Mouse (Mus musculus) forebrain, embryonic 10.5 days (tissue): ENCODE data around the gene Olfr969. TPM values are rescaled to one million over a fixed set of nuclear protein-coding genes. Genes with fewer than 3 reads are reported as not detected.
"Not testable (repeated sequence)": the region's sequence is repeated elsewhere in the genome, so short reads cannot be mapped to it uniquely, and the experiment has no call there.

ENCODE experiments used
- DNase-seq: peaks from one replicate; pipeline ENCODE4 v3.0.0-alpha.2; 2017; ENCODE audit warnings: low spot score; ENCODE audit errors: extremely low spot score
- H3K27ac ChIP-seq: fragments of 300-500 bp; sonication (generic); 2 replicates; pipeline ENCODE4 v1.5.1; 2016; ENCODE audit warnings: mild to moderate bottlenecking
- H3K27me3 ChIP-seq: fragments of 300-500 bp; sonication (generic); 2 replicates; pipeline ENCODE4 v1.6.1; 2016; ENCODE audit warnings: mild to moderate bottlenecking; ENCODE audit not compliant: poor library complexity, severe bottlenecking
- H3K36me3 ChIP-seq: fragments of 300-500 bp; sonication (generic); replicated peaks from 2 replicates; pipeline ENCODE4 v1.6.1; 2016; ENCODE audit warnings: mild to moderate bottlenecking, moderate library complexity
- H3K4me1 ChIP-seq: fragments of 300-500 bp; sonication (generic); 2 replicates; pipeline ENCODE4 v1.6.1; 2016
- H3K4me3 ChIP-seq: fragments of 300-500 bp; sonication (generic); 2 replicates; pipeline ENCODE4 v1.5.1; 2016; ENCODE audit warnings: mild to moderate bottlenecking, moderate library complexity
- H3K9me3 ChIP-seq: fragments of 300-500 bp; sonication (generic); 2 replicates; pipeline ENCODE4 v1.6.1; 2016; ENCODE audit warnings: mild to moderate bottlenecking, moderate library complexity
- WGBS: fragments of 180-500 bp; shearing (Covaris S2); methylation state at CpG from one replicate; pipeline ENCODE4 v1.1.7; 2016; 5-methylcytosine and 5-hydroxymethylcytosine counted together
- polyA plus RNA-seq: library from polyadenylated mRNA; unstranded; fragments of >200 nt; fragmentation: Nextera tagmentation; extraction: Ambion mirVana; gene quantifications from 2 replicates; pipeline ENCODE4 v1.2.1, GENCODE M21; 2016

Olfr969 gene
- polyA plus RNA-seq: not detected in 2 replicates

DNA sequence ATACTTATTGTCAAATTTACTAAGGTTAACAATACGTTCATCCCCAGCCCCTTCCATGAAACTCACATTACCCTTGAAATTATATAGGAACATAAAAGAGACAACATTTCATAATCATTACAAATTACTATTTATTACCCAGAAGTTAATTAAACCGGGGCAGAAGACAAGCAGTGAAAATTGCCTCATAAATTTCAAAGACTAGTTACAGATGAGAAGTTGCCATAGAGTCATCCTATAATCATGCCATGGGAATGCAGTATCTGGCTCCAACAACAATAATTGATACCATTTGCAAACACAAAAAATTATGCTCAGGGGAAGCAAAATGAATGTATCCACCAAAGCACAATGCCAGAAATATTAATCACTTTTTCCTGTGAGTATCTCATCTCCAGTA, at the start of gene Olfr969:
Gene Olfr969 (plus strand): TSS at position 388 of the 400 bp plus-strand sequence.
- 76% methylated on average over 2 of the region's 2 CpGs for WGBS
- DNase-seq: no peak
- H3K4me1 ChIP-seq: no peaks in the 10 kb centered on the region
- H3K27ac ChIP-seq: no peak within 1 kb of the TSS
- no peak within 1 kb of the TSS for H3K4me3 ChIP-seq
- no peaks in the 10 kb centered on the region for H3K9me3 ChIP-seq
- H3K27me3 ChIP-seq: no peaks in the 10 kb centered on the region
- H3K36me3 ChIP-seq: no peaks in the 10 kb centered on the region

GRCm38 (mm10) chr9:39745949-39746348, 44.8 kb upstream of the Olfr969 start, which contains the start of gene Olfr967:
Gene Olfr967, plus strand, starts transcription at chr9:39746249.
- Histone ChIP-seq H3K9me3 (no peaks in the 10 kb centered on the region), H3K27me3 (no peaks in the 10 kb centered on the region), H3K4me3 (no peak within 1 kb of the TSS), H3K4me1 (no peaks in the 10 kb centered on the region), H3K36me3 (no peaks in the 10 kb centered on the region), H3K27ac (no peak within 1 kb of the TSS)
- no peak for DNase-seq

GRCm38 (mm10) chr9:39746428-39746827, 44.3 kb upstream of the Olfr969 start:
- no peak for DNase-seq
- H3K4me1 ChIP-seq: no peaks in the 10 kb centered on the region
- WGBS: 88% methylated on average over 1 of the region's 1 CpGs
- no peaks in the 10 kb centered on the region for H3K36me3 ChIP-seq
- no peaks in the 10 kb centered on the region for H3K9me3 ChIP-seq
- no peaks in the 10 kb centered on the region for H3K27me3 ChIP-seq
- H3K27ac ChIP-seq: no peak overlapping the region
- no peak overlapping the region for H3K4me3 ChIP-seq

- no peaks in the 10 kb centered on the region for H3K27me3 ChIP-seq
- H3K9me3 ChIP-seq: no peaks in the 10 kb centered on the region
- WGBS: 80% methylated on average over 1 of the region's 1 CpGs
- DNase-seq: no peak
- H3K4me1 ChIP-seq: no peaks in the 10 kb centered on the region
- H3K27ac ChIP-seq: no peak within 1 kb of the TSS
- no peaks in the 10 kb centered on the region for H3K36me3 ChIP-seq
- no peak within 1 kb of the TSS for H3K4me3 ChIP-seq
Observed at GRCm38 (mm10) chr9:39783153-39783552, 7.6 kb upstream of the Olfr969 start, which contains the start of gene Olfr968. Gene Olfr968, minus strand, starts transcription at chr9:39783253.

DNA sequence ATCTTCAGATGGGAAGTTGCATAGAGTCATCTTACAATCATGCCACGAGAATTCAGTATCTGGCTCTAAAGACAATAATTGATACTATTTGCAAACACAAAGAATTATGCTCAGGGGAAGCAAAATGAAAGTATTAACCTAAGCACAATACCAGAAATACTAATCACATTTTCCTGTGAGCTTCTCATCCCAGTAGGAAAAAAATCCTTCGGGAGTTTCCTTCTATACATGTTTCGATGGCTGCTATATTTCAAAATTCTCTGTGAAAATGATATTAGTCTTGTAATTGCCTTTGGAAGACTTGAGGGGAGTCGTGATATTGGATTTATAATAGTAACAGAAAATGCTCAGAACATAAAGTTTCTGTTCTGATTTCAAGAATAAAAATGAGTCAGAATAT, 17.8 kb downstream of the Olfr969 start, which contains the start of gene Olfr970:
Gene Olfr970 (plus strand): TSS at position 301 of the 400 bp plus-strand sequence.
- no peaks in the 10 kb centered on the region for H3K27me3 ChIP-seq
- no peaks in the 10 kb centered on the region for H3K36me3 ChIP-seq
- 85% methylated on average over 4 of the region's 4 CpGs for WGBS
- no peaks in the 10 kb centered on the region for H3K4me1 ChIP-seq
- DNase-seq: no peak
- H3K27ac ChIP-seq: no peak within 1 kb of the TSS
- no peak within 1 kb of the TSS for H3K4me3 ChIP-seq
- no peaks in the 10 kb centered on the region for H3K9me3 ChIP-seq

GRCm38 (mm10) chr9:39836576-39836975, 45.8 kb downstream of the Olfr969 start, which contains the start of gene Olfr971:
Gene Olfr971, plus strand, starts transcription at chr9:39836876.
- WGBS: 94% methylated on average over 1 of the region's 2 CpGs
- H3K36me3 ChIP-seq, H3K4me3 ChIP-seq, H3K9me3 ChIP-seq, H3K4me1 ChIP-seq, H3K27ac ChIP-seq, H3K27me3 ChIP-seq, DNase-seq: not testable (repeated sequence)

Other genes starting within 250 kb of the Olfr969 start
- not detected in 2 replicates for gene Olfr958, start 236.9 kb upstream of the Olfr969 start, polyA plus RNA-seq
- gene Olfr959, start 215.4 kb upstream of the Olfr969 start, polyA plus RNA-seq: not detected in 2 replicates
- gene AW551984, start 186.5 kb upstream of the Olfr969 start, polyA plus RNA-seq: 4.0 and 4.2 TPM in 2 replicates
- gene Olfr148, start 180.3 kb upstream of the Olfr969 start, polyA plus RNA-seq: not detected in 2 replicates
- gene Olfr960, start 169.6 kb upstream of the Olfr969 start, polyA plus RNA-seq: not detected in 2 replicates
- gene Olfr961, start 145.9 kb upstream of the Olfr969 start, polyA plus RNA-seq: not detected in 2 replicates
- gene Olfr963, start 123.7 kb upstream of the Olfr969 start, polyA plus RNA-seq: not detected in 2 replicates
- gene Olfr149, start 83.8 kb upstream of the Olfr969 start, polyA plus RNA-seq: not detected in 2 replicates
- gene Olfr965, start 79.6 kb upstream of the Olfr969 start, polyA plus RNA-seq: not detected in 2 replicates
- not detected in 2 replicates for gene Olfr150, start 60.0 kb upstream of the Olfr969 start, polyA plus RNA-seq
- gene Olfr967, start 44.7 kb upstream of the Olfr969 start, polyA plus RNA-seq: not detected in 2 replicates
- gene Olfr968, start 7.7 kb upstream of the Olfr969 start, polyA plus RNA-seq: not detected in 2 replicates
- not detected in 2 replicates for gene Olfr970, start 17.9 kb downstream of the Olfr969 start, polyA plus RNA-seq
- gene Olfr971, start 45.9 kb downstream of the Olfr969 start, polyA plus RNA-seq: not detected in 2 replicates
- gene Olfr972, start 75.5 kb downstream of the Olfr969 start, polyA plus RNA-seq: not detected in 2 replicates
- gene Olfr229, start 116.4 kb downstream of the Olfr969 start, polyA plus RNA-seq: not detected in 2 replicates
- not detected in 2 replicates for gene Olfr974, start 146.6 kb downstream of the Olfr969 start, polyA plus RNA-seq
- not detected in 2 replicates for gene Olfr975, start 161.1 kb downstream of the Olfr969 start, polyA plus RNA-seq
- gene Olfr976, start 170.2 kb downstream of the Olfr969 start, polyA plus RNA-seq: not detected in 2 replicates
- gene Olfr978, start 201.2 kb downstream of the Olfr969 start, polyA plus RNA-seq: not detected in 2 replicates
- gene Olfr979, start 212.5 kb downstream of the Olfr969 start, polyA plus RNA-seq: not detected in 2 replicates
- gene Olfr980, start 218.6 kb downstream of the Olfr969 start, polyA plus RNA-seq: not detected in 2 replicates
- gene Olfr981, start 230.5 kb downstream of the Olfr969 start, polyA plus RNA-seq: not detected in 2 replicates